Mouse (Mus musculus) heart, adult 9 months (tissue): ENCODE results near the gene Mthfd1l.
A peak's percentile ranks its signal among the peaks of the same experiment; 100 is the strongest.

ENCODE experiments used
- DNase-seq, 2 experiments: peaks; one replicate each; pipeline ENCODE4 v3.0.0; 2022; ENCODE audit warnings: low spot score in 2 of 2

The Mthfd1l gene

DNA sequence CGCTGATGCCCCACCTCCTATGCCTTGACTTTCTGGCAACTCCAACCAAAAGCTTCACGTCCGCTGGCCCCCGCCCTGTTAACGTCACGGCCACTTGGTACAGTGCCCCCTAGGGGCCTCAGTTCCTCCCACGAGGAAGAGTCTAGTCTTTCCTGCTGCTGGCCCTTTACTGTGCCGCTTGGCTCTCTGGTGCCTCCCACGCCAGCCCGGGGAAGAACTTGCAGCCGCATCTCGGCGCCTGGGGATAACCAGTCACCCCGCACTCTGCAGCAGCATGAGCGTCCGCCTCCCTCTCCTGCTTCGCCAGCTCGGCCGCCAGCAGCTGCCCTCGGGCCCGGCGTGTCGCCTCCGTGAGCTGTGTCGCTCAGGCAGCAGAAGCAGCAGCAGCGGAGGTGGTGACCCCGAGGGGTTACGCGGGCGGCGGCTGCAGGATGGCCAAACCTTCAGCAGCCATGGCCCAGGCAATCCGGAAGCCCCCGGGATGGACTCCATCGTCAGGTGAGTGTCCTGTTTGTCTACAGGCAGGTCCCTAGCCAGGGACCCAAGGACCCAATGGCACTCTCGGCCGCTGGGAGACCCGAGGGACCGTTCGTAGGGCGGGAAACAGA lies at the start of gene Mthfd1l:
Mthfd1l (plus strand) TSS at position 138 of the 608 bp plus-strand sequence.
- DNase-seq, result peak; percentile 83 to 86

DNA sequence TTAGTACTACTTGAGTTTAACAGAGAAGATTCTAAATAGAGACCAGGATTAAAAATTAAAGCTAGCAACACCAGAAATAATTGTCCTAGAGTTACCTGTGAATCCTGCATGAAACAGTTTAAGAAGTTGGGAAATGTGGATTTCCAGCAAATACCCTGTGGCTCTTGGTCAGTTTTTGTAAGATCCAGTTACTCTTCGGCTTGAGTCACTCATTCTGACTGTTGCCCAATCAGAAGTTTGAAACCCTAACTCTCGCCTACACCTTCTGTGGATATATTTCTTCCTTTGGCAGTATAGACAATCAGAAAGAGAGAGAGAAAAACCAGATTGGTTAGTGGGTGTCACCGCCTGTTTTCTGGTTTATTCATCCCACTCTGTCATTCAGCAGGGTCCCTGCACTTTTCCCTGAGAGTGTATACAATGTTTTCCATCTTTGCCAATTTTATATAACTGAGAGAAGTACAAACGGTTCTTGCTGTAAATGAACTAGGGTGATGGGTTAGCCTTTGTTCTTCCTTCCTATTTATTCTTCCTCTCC lies 44.8 kb upstream of the Mthfd1l start:
- DNase-seq, result no peak

GRCm38 (mm10) chr10:3931831-3932230 lies 41.1 kb upstream of the Mthfd1l start:
- DNase-seq, result no peak

DNA sequence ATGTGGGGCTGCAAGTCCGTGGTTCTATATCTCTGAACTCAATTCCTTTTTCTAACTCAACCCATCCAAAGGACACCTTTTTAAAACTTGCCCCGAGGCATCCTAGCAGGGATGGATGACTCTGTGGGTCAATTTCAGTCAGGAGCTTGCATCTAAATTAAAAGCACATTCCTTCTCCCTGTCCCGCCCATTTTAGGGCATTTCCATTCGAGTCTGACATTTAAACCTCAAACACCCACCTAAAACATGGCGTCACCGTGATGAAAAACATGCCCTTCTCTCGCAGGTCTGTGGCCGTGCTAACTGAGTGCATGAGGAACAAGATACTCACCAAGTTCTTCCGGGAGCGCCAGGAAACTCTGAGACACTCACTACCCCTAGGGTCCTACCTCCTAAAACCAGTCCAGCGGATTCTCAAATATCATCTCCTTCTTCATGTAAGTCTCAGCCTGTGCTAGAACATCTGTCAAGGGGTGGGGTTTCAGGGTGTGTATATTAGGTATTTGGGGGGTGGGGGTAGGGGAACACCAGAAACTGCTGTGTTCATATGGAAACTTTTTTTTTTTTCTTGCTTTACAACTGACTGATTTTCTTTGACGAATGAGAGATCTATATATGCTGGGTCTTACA lies 39.5 kb upstream of the Mthfd1l start:
- DNase-seq, result no peak

GRCm38 (mm10) chr10:3936864-3937263 lies 36.1 kb upstream of the Mthfd1l start:
- no peak for DNase-seq

DNA sequence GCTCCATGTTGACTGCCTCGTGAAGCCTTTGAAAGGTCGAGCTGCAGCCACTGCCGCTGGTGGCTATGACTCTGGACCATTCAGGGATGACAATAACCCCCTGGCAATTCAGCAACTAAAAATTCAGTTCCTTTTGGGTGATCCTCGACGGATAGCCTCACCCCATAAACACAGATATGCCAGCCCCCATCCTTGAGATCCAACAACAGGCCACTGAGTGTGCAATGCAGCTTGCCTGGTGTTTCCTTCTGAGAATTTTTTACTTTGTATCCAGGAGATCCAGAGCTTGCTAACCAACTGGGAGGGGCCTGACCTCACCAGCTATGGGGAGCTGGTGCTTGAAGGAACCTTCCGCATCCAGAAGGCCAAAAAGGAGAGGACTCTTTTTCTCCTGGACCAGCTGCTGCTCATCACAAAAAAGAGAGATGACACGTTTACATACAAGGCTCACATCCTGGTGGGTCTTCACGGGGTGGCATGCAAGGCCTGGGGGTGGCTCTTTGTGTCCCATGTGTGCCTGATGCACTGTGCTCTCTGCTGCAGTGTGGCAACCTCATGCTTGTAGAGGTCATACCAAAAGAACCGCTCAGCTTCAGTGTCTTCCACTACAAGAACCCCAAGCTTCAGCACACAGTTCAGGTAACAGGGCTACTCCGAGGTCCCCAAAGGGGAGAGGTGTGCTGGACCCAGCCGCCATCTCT lies 32.9 kb upstream of the Mthfd1l start:
- no peak for DNase-seq

GRCm38 (mm10) chr10:3940596-3940975 lies 32.3 kb upstream of the Mthfd1l start:
- DNase-seq, result no peak

- peak; percentile 53 to 73 for DNase-seq
Measured at GRCm38 (mm10) chr10:3941054-3941757, 31.7 kb upstream of the Mthfd1l start.

DNA sequence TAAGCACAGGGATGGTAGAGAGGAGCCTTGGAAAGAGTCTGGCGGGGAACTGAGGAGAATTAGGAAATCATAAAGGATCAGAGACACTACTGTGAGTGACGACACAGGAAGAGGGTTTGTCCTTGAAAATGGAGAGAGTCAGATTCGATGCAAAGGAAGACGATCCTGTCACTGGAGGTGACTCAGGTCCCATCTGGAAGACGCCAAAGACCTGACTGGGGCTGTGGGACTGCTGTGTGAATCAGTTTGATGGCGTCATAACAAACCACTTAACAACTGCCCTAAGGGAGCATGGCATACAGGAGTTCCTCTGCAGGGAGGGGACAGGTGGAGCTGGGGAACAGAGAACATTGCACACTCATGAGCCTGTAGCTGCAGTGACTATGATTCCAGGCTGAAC lies 30.6 kb upstream of the Mthfd1l start:
- DNase-seq, result no peak

DNA sequence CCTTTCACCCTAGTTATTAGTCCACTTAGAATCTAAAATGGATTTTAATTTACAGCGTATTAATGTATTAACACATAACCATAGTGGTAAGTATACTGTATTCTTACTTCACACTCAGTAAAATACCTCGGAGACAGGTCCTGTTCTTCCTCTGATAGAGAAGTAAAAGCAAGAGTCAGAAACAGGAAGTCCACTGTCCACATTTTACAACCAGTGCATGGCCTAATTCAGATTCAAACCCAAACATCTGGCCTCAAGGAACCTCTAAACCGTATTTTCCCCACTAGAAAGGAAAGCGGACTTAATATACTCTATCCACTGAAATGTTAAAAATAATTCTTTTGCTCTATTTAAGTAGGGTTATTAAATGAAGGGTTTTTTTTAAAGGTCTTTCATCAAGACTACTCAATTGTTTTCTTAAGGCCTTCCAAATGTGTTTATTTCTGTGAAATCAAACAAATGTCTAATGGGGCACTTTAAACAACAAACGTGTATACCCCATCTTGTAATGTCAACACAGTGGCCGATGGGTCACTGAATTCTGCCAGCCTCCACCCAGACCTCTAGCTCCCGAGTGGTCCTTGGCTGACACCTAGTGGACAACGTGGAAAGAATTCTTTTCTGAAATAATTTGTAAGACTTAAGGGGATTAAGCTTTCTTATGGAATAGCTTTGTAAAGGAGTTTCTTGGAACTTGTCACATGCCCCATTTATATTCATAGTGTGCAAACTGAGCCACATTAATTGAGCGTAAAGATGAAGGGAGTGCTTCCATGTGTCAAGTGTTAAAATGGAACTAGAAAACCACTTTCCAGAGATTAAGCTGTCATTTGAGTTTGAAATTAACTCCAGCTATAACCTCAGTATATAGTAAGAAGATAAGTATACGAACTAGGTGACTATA lies 29.2 kb upstream of the Mthfd1l start:
- peak; percentile 25 to 60 for DNase-seq

DNA sequence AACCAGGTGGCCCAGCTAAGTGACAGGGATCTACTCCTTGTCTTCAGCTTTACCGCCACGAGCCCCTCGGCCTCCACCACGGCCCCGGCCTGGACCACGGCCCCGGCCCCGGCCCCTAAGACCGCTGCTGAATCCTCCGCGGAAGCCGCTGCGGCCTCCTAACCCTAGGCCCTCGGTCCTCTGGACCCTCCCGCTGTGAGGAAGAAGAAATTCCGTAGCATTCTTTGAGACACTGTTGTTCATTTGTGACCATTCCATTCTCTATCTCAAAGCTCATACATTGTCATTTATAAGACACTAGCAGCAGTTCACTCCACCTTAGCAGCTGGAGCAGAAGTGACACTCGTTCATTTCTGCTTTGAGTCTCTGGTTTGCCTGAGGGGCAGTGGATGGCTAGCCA lies 26.0 kb upstream of the Mthfd1l start:
- no peak for DNase-seq

DNA sequence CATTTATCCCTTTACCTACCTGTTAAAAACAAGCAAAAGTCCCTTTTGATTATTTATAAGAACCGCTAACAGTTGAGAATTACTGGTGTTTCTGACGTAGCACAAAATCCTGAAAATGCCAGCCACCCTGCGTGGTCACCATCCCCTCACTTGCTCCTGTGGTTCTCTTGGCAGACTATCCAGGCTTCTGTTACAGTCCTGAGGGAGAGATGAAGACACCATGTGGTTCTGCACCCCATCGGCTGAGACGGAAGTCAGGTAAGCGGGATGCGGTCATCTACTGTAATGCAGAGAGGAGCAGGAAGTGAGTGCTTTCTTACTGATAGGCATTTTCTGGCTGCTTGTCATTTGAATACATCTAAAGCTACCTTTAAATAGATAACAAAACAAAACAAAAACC lies 25.6 kb upstream of the Mthfd1l start:
- DNase-seq, result no peak

DNA sequence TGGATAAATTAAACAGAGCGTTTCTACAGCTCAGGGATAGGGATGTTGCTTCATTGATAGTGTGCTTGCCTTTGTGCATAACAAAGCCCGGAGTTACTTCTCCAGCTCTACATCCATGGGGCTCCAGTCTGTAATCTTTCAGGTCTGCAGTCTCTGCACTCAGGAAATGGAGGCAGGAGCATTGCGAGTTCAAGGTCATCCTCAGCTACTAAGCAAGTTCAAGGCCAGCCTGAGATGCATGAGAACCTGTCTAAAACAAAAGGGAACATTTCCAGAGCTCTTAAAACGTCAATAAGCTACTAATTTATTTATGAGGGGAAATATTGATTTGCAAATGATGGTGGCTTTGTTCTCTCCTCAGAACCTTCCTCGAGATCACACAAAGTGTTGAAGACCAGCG lies 23.6 kb upstream of the Mthfd1l start:
- no peak for DNase-seq

- no peak for DNase-seq
Measured at GRCm38 (mm10) chr10:3956471-3956870, 16.4 kb upstream of the Mthfd1l start.

DNA sequence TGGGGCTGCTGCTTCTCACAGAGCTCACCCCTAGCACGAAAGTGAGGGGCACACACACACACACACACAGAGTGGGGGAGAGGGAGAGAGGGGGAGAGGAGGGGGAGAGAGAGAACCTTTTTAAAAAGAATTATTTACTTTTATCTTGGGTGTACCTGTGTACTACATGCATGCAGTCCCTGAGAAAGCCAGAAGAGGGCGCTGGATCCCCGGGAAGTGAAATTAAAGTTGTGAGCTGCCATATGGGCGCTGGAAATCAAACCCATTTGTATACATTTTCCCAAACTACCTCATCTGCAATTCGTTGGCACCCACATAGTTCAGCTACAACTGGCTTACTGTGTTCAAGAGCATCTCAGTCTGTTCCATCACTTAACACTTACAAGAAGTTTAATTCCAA lies 14.3 kb upstream of the Mthfd1l start:
- no peak for DNase-seq

GRCm38 (mm10) chr10:3969026-3969425 lies 3.9 kb upstream of the Mthfd1l start:
- no peak for DNase-seq

GRCm38 (mm10) chr10:3972237-3972636 lies 681 bp upstream of the Mthfd1l start:
- DNase-seq, result no peak

GRCm38 (mm10) chr10:3973589-3974070 lies 712 bp downstream of the Mthfd1l start:
- peak; percentile 92 to 96 for DNase-seq

GRCm38 (mm10) chr10:3974380-3974779 lies 1.5 kb downstream of the Mthfd1l start:
- no peak for DNase-seq

- no peak for DNase-seq
Measured at GRCm38 (mm10) chr10:3975898-3976622, 3.1 kb downstream of the Mthfd1l start.
